Mouse (Mus musculus): ENCODE measurements around the gene Prdm11.

Prdm11 gene

GRCm38 (mm10) chr2:92966257-92966656, 79.7 kb downstream of the Prdm11 start:
- no peak for DNase-seq (ENCODE audit: low spot score in 2 of 2)

- DNase-seq (ENCODE audit: low spot score in 2 of 2) = no peak
These were observed 81.6 kb downstream of the Prdm11 start for GRCm38 (mm10) chr2:92964345-92964744.

- no peak for DNase-seq (ENCODE audit: low spot score in 2 of 2)
These were observed 87.3 kb downstream of the Prdm11 start for GRCm38 (mm10) chr2:92958640-92959039.

GRCm38 (mm10) chr2:92956943-92957342, 89.0 kb downstream of the Prdm11 start:
- no peak for DNase-seq (ENCODE audit: low spot score in 2 of 2)

- DNase-seq (ENCODE audit: low spot score in 2 of 2) = peak in 1 of 2 experiments; percentile 54
These were observed 91.4 kb downstream of the Prdm11 start for GRCm38 (mm10) chr2:92954404-92955114.

GRCm38 (mm10) chr2:92953450-92953849, 92.5 kb downstream of the Prdm11 start:
- DNase-seq (ENCODE audit: low spot score in 2 of 2) = no peak

- no peak for DNase-seq (ENCODE audit: low spot score in 2 of 2)
These were observed 96.4 kb downstream of the Prdm11 start for GRCm38 (mm10) chr2:92949518-92949917.

GRCm38 (mm10) chr2:92948699-92949300, 97.2 kb downstream of the Prdm11 start:
- DNase-seq (ENCODE audit: low spot score in 2 of 2) = no peak

- DNase-seq (ENCODE audit: low spot score in 2 of 2) = peak in 1 of 2 experiments; percentile 63
These were observed 97.8 kb downstream of the Prdm11 start for GRCm38 (mm10) chr2:92947981-92948698.

- no peak for DNase-seq (ENCODE audit: low spot score in 2 of 2)
These were observed 100.0 kb downstream of the Prdm11 start for GRCm38 (mm10) chr2:92945824-92946598.

GRCm38 (mm10) chr2:92945125-92945746, 100.7 kb downstream of the Prdm11 start:
- no peak for DNase-seq (ENCODE audit: low spot score in 2 of 2)

GRCm38 (mm10) chr2:92944356-92944755, 101.6 kb downstream of the Prdm11 start:
- DNase-seq (ENCODE audit: low spot score in 2 of 2) = no peak

GRCm38 (mm10) chr2:92943406-92943805, 102.6 kb downstream of the Prdm11 start:
- no peak for DNase-seq (ENCODE audit: low spot score in 2 of 2)

GRCm38 (mm10) chr2:92941463-92941862, 104.5 kb downstream of the Prdm11 start:
- no peak for DNase-seq (ENCODE audit: low spot score in 2 of 2)

- DNase-seq (ENCODE audit: low spot score in 2 of 2) = no peak
These were observed 105.0 kb downstream of the Prdm11 start for GRCm38 (mm10) chr2:92940963-92941362.

GRCm38 (mm10) chr2:92938827-92939226, 107.1 kb downstream of the Prdm11 start:
- DNase-seq (ENCODE audit: low spot score in 2 of 2) = no peak

- DNase-seq (ENCODE audit: low spot score in 2 of 2) = no peak
These were observed 107.9 kb downstream of the Prdm11 start for GRCm38 (mm10) chr2:92938063-92938462.

GRCm38 (mm10) chr2:92935483-92935882, 110.5 kb downstream of the Prdm11 start:
- DNase-seq (ENCODE audit: low spot score in 2 of 2) = no peak

- DNase-seq (ENCODE audit: low spot score in 2 of 2) = peak; percentile 81 to 90
These were observed 111.5 kb downstream of the Prdm11 start for GRCm38 (mm10) chr2:92934312-92934982.

- DNase-seq (ENCODE audit: low spot score in 2 of 2) = peak in 1 of 2 experiments; percentile 55
These were observed 112.6 kb downstream of the Prdm11 start for GRCm38 (mm10) chr2:92933379-92933778.

- DNase-seq (ENCODE audit: low spot score in 2 of 2) = no peak
These were observed 114.9 kb downstream of the Prdm11 start for GRCm38 (mm10) chr2:92931061-92931460.

Data from right cerebral cortex, postnatal 36 days (tissue).